Mouse (Mus musculus) heart, adult 2 months (tissue): ENCODE results near the gene Adnp. TPM values are rescaled to one million over a fixed set of nuclear protein-coding genes. Genes with fewer than 3 reads are reported as not detected.

Source experiments
- DNase-seq, 2 experiments: peaks; one replicate each; pipeline ENCODE4 v3.0.0; 2021
- H3K27ac ChIP-seq: fragments of 200-600 bp; 2 replicates; pipeline ENCODE4 v1.8.1; 2022
- H3K27me3 ChIP-seq: fragments of 200-500 bp; 2 replicates; pipeline ENCODE4 v1.6.1; 2012; ENCODE audit warnings: mild to moderate bottlenecking, low read length, inconsistent platforms, mixed read lengths; ENCODE audit not compliant: control insufficient read depth, insufficient read depth
- H3K36me3 ChIP-seq: fragments of 200-500 bp; 2 replicates; pipeline ENCODE4 v1.6.1; 2012; ENCODE audit warnings: low read length, inconsistent platforms; ENCODE audit not compliant: control insufficient read depth, insufficient read depth
- H3K4me1 ChIP-seq: fragments of 200-500 bp; 2 replicates; pipeline ENCODE4 v1.6.1; 2011; ENCODE audit warnings: low read length; ENCODE audit not compliant: control insufficient read depth, insufficient read depth
- H3K4me3 ChIP-seq: fragments of 200-600 bp; 2 replicates; pipeline ENCODE4 v1.8.1; 2022
- H3K79me2 ChIP-seq: fragments of 200-500 bp; replicated peaks from 2 replicates; pipeline ENCODE4 v1.6.1; 2012; ENCODE audit warnings: mild to moderate bottlenecking, inconsistent platforms, low read length, moderate library complexity, mixed read lengths; ENCODE audit not compliant: control insufficient read depth, insufficient read depth
- H3K9ac ChIP-seq: fragments of 200-500 bp; 2 replicates; pipeline ENCODE4 v1.6.1; 2012; ENCODE audit warnings: low read depth, mild to moderate bottlenecking, control low read depth, inconsistent platforms, low read length, mixed read lengths
- CTCF ChIP-seq: fragments of 200-600 bp; IDR thresholded peaks from 2 replicates; pipeline ENCODE4 v1.8.1; 2022; ENCODE audit warnings: antibody characterized with exemption, mild to moderate bottlenecking, moderate library complexity
- EP300 ChIP-seq: fragments of 200-500 bp; IDR thresholded peaks from 2 replicates; pipeline ENCODE4 v1.6.1; 2011; ENCODE audit warnings: low read depth, low read length, control low read depth; ENCODE audit not compliant: insufficient read depth
- POLR2A ChIP-seq: fragments of 200-500 bp; IDR thresholded peaks from 2 replicates; pipeline ENCODE4 v1.6.1; 2011; ENCODE audit warnings: mild to moderate bottlenecking, low read depth, low read length, control low read depth; ENCODE audit not compliant: insufficient read depth
- WGBS: fragments of 180-500 bp; shearing (Covaris S2); methylation state at CpG from one replicate; pipeline ENCODE4 v1.1.7; 2018; 5-methylcytosine and 5-hydroxymethylcytosine counted together
- intact Hi-C: fragments of 180-260 bp; cut with DNase I; formaldehyde crosslinking; loops from one replicate; pipeline ENCODE4 v1.15.1; 2025
- polyA plus RNA-seq: library from polyadenylated mRNA; depleted of rRNA; stranded (reverse); fragments of >200 nt; gene quantifications from 2 replicates; pipeline ENCODE4 v1.2.3, GENCODE M21; 2012
- total RNA-seq, 2 experiments: library from RNA; stranded (reverse); gene quantifications; 2 replicates each; pipeline ENCODE4 v1.2.3; 2021

The Adnp gene
- total and polyA plus RNA-seq, 3 experiments: 11.2 to 30.7 (median 29.6) TPM

DNA sequence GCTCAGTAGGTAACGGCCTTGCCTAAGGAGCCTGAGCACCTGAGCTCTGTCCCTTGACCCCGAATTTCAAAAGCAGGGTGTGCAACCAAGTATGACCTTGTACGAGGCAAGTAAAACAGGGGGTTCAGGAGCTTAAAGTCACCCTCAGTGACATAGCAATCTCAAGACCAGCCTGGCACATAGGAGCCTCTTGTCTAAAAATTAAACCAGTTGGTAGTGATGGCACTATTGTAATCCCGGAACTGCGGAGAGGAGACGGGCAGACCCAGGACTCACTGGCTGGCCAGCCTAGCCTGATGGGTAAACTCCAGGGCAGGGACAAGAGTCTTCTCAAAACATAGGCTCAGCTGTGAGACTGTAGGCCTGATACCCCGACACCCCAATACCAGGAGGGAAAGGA is 51.2 kb downstream of the Adnp start:
- Histone ChIP-seq H3K27ac (no peak overlapping the region), H3K4me3 (no peak overlapping the region), H3K27me3 (no peaks in the 10 kb centered on the region; the same call in 1 of the 2 replicates), H3K9ac (no peak overlapping the region), H3K79me2 (no peaks in the 10 kb centered on the region), H3K36me3 (no peaks in the 10 kb centered on the region), H3K4me1 (no peaks in the 10 kb centered on the region)
- intact Hi-C loops: no loop called here
- WGBS: 98% methylated on average over 7 of the region's 7 CpGs
- TF ChIP-seq POLR2A: no peak
- TF ChIP-seq CTCF: no peak
- no peak for TF ChIP-seq EP300
- no peak for DNase-seq

DNA sequence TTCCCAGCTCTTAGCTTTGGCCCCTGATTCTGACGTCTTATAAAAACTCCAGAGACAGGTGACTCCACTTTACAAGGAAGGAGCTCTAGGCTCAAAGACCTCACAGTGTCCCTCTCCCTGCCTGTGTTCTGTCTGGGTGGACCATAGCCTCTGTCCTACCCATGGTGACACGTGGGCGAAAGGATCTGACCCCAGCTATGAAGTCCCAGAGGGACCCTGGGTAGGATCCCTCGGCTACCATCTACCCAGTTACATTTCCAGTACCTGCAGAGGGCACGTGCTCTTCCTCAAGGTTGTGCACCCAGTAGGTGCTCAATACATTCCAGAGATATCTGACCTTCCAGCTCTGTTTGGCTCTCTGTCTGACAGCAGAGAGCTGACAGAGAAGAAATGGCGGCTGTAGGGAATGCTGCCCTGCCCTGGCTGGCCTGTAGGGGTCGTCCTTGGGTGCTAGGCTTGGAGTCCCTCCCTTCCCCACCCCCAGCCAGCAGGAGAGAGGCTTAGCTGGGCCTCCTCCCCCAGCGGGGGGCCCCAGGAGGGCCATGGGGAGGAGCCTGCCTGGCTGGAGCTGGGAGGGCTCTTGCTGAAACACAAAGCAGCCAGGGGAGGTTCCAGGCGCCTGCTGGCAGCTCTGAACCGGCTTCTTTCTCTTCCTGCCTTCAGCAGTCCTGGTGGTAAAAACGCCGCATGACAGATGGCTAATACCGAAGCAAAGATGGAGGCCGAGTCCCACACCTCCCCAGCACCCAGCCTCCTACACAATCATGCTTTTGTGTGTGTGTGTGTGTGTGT is 52.6 kb downstream of the Adnp start:
- Histone ChIP-seq H3K27me3 (no peaks in the 10 kb centered on the region; the same call in 1 of the 2 replicates), H3K9ac (no peak overlapping the region), H3K36me3 (no peaks in the 10 kb centered on the region), H3K27ac (no peak overlapping the region), H3K4me1 (no peaks in the 10 kb centered on the region), H3K79me2 (no peaks in the 10 kb centered on the region), H3K4me3 (no peak overlapping the region)
- intact Hi-C loops: no loop called here
- WGBS: 29% methylated on average over 14 of the region's 14 CpGs
- no peak for TF ChIP-seq EP300
- no peak for TF ChIP-seq POLR2A
- peak; percentile 63 for TF ChIP-seq CTCF
- peak; percentile 52 to 73 for DNase-seq

DNA sequence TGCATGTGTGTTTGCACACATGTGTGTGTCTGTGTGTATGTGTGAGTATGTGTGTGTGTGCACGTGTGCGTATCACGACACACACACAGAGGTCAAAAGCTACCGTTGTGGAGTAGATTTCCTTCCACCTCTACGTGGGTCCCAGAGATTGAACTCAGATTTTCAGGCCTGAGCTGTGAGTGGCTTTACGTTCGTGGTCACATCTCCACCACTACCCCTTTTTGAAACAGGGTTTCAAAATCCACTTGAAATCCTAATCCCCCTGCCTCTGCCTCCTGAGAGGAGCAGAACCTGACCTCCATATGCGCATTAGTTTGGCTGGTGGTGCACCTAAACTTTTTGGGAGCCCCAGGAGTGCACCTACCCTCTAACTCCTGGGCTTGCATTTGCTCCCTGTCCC is 57.7 kb downstream of the Adnp start:
- Histone ChIP-seq H3K27ac (no peak overlapping the region), H3K9ac (no peak overlapping the region), H3K27me3 (no peaks in the 10 kb centered on the region), H3K4me3 (no peak overlapping the region), H3K4me1 (no peaks in the 10 kb centered on the region), H3K36me3 (no peaks in the 10 kb centered on the region), H3K79me2 (no peaks in the 10 kb centered on the region)
- no peak for TF ChIP-seq CTCF
- no peak for TF ChIP-seq POLR2A
- no peak for TF ChIP-seq EP300
- intact Hi-C loops: no loop called here
- 91% methylated on average over 8 of the region's 8 CpGs for WGBS
- DNase-seq: no peak

DNA sequence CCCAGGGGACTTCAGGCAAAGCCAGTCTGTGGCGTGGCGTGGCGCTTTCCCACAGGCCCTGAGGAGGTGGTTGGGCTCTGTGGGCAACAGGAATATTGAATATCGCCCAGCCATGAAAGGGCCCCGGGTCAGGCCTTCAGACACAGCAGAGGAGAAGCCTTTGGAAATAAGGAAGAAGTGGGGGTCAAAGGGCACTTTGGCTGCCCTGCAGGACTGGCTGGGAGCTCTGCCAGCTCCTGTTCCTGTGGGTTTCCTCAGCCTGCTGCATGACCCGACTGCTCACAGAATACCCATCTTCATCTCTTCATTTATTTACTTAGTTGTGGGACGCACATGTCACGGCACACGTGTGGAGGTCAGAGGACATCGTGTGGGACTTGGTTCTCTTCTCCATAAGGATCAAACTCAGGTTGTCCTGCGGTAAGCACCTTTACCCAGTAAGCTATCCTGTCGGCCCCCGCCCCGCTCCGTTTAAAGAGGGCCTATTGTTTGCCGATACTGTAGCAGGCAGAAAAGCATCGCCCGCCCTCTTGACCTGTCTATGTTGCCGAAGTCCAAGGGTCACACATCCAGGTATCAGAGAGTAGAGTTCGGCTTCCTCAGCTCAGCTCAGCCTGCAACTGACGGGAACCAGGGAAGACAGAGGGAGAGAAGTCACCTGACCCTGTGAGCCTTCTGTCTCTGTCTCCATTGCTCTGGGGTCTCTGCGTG is 59.0 kb downstream of the Adnp start:
- H3K27me3 ChIP-seq: no peaks in the 10 kb centered on the region
- TF ChIP-seq POLR2A: no peak
- TF ChIP-seq EP300: no peak
- no peak for TF ChIP-seq CTCF
- WGBS: 59% methylated on average over 22 of the region's 22 CpGs
- intact Hi-C loops: no loop called here
- H3K79me2 ChIP-seq: no peaks in the 10 kb centered on the region
- H3K9ac ChIP-seq: no peak overlapping the region
- no peaks in the 10 kb centered on the region for H3K36me3 ChIP-seq
- no peak overlapping the region for H3K27ac ChIP-seq
- DNase-seq: no peak
- H3K4me1 ChIP-seq: no peaks in the 10 kb centered on the region
- H3K4me3 ChIP-seq: no peak overlapping the region

DNA sequence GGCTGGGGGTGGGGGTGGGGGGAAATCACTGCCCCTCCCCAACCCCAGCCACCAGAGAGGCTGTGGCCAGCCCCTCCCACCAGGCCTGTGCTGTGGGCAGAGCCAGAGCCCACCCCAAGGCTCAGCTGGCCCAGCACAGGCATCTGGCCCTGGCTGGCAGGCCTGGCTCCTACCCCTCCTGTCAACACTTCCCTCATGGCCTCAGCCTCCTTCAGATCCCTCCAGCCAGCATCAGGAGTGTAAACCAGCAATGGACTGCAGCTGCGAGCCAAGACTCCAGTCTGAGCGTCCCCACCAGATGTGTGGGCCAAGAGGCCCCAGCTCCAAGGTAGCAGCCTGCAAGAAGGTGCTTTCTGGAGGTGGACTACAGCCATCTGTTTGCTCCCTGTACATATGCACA is 61.5 kb downstream of the Adnp start:
- intact Hi-C loops: no loop called here
- Histone ChIP-seq H3K27me3 (no peaks in the 10 kb centered on the region), H3K4me1 (no peaks in the 10 kb centered on the region), H3K4me3 (no peak overlapping the region), H3K9ac (no peak overlapping the region), H3K36me3 (no peaks in the 10 kb centered on the region), H3K27ac (no peak overlapping the region), H3K79me2 (no peaks in the 10 kb centered on the region)
- TF ChIP-seq CTCF (no peak), EP300 (no peak), POLR2A (no peak)
- WGBS: 48% methylated on average over 2 of the region's 2 CpGs
- DNase-seq: peak in 1 of 2 experiments; percentile 22

DNA sequence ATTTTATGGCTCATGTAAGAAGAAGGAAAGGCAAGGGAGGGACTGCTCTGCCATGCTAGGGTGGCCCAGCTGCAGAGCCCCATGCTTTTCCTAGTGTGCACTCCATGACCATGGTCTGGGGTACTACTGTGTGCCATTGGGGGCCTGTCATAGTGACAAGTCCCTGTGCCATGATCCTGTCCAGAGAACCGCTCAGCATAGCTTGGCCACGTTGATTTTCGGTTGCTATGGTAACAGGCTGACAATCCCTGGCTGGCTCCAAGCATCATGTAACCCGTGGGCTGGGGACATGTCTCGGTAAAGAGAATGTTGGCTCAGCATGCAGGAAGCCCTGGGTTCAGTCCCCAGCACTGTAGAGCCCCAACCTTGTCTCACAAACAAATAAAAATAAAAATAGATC is 63.1 kb downstream of the Adnp start:
- TF ChIP-seq CTCF (no peak), POLR2A (no peak), EP300 (no peak)
- DNase-seq: no peak
- intact Hi-C loops: no loop called here
- no peaks in the 10 kb centered on the region for H3K4me1 ChIP-seq
- no peak overlapping the region for H3K9ac ChIP-seq
- H3K4me3 ChIP-seq: no peak overlapping the region
- 40% methylated on average over 5 of the region's 5 CpGs for WGBS
- no peaks in the 10 kb centered on the region for H3K79me2 ChIP-seq
- no peak overlapping the region for H3K27ac ChIP-seq
- no peaks in the 10 kb centered on the region for H3K27me3 ChIP-seq
- H3K36me3 ChIP-seq: no peaks in the 10 kb centered on the region
